Mouse (Mus musculus) heart, adult 2 months (tissue): Measurements from ENCODE around the gene Sdhaf4.

Source experiments
- CTCF ChIP-seq: fragments of 200-600 bp; IDR thresholded peaks from 2 replicates; pipeline ENCODE4 v1.8.1; 2022; ENCODE audit warnings: antibody characterized with exemption, mild to moderate bottlenecking, moderate library complexity
- EP300 ChIP-seq: fragments of 200-500 bp; IDR thresholded peaks from 2 replicates; pipeline ENCODE4 v1.6.1; 2011; ENCODE audit warnings: low read depth, low read length, control low read depth; ENCODE audit not compliant: insufficient read depth
- POLR2A ChIP-seq: fragments of 200-500 bp; IDR thresholded peaks from 2 replicates; pipeline ENCODE4 v1.6.1; 2011; ENCODE audit warnings: mild to moderate bottlenecking, low read depth, low read length, control low read depth; ENCODE audit not compliant: insufficient read depth

- TF ChIP-seq POLR2A = no peak
- no peak for TF ChIP-seq CTCF
- TF ChIP-seq EP300 = no peak
Measured at GRCm38 (mm10) chr1:23966226-23966625, 39.2 kb downstream of the Sdhaf4 start.
